In genomic region chr2:152395271-152395920, GRCm38 (mm10) we compare ENCODE assay signal across 8 mouse cellular contexts. TPM values are rescaled to one million over a fixed set of nuclear protein-coding genes. Genes with fewer than 3 reads are reported as not detected.
DNase-seq lines count a peak whose midpoint lies in the region; ATAC-seq and TF ChIP-seq lines count a peak whose summit lies in the region.

No protein-coding gene starts in this region.

- 20% methylated on average over 13 of the region's 13 CpGs for WGBS in limb, embryonic 14.5 days
- 19% methylated on average over 13 of the region's 13 CpGs for WGBS in stomach, embryonic 16.5 days
- 88% methylated on average over 13 of the region's 13 CpGs for WGBS in thymus, adult 2 months

- TF ChIP-seq CTCF in thymus, adult 2 months (IDR thresholded peaks at IDR 0.05; ENCODE audit: borderline replicate concordance, control insufficient read depth, extremely low read depth, insufficient read depth, low read length, poor library complexity), result no peak

- no peaks in the 10 kb centered on the region for H3K27me3 ChIP-seq in limb, embryonic 14.5 days (ENCODE audit: control insufficient read depth, insufficient read depth, low read length)
- no peaks in the 10 kb centered on the region for H3K27me3 ChIP-seq in stomach, embryonic 16.5 days (ENCODE audit: control insufficient read depth, insufficient read depth, low read length)
- H3K27me3 ChIP-seq in thymus, adult 2 months (ENCODE audit: control insufficient read depth, insufficient read depth, low read length), result no peaks in the 10 kb centered on the region; the same call in 1 of the 2 replicates

- no peak for ATAC-seq in limb, embryonic 14.5 days (ENCODE audit: low FRiP score, low read depth)
- ATAC-seq in stomach, embryonic 16.5 days (ENCODE audit: insufficient read depth, low FRiP score), result no peak

- peak overlapping the region; percentile 92 for H3K4me2 ChIP-seq in limb, embryonic 14.5 days (replicated peaks; ENCODE audit: low read depth, low read length, severe bottlenecking)
- H3K4me2 ChIP-seq in stomach, embryonic 16.5 days (ENCODE audit: low read depth, low read length), result peak overlapping the region; percentile 90

- peaks cover 19% of the 10 kb centered on the region for H3K36me3 ChIP-seq in limb, embryonic 14.5 days (ENCODE audit: control insufficient read depth, insufficient read depth, low read length)
- H3K36me3 ChIP-seq in stomach, embryonic 16.5 days (ENCODE audit: control insufficient read depth, insufficient read depth, low read length), result no peaks in the 10 kb centered on the region
- no peaks in the 10 kb centered on the region for H3K36me3 ChIP-seq in thymus, adult 2 months (ENCODE audit: control insufficient read depth, insufficient read depth, low read length)

- peak overlapping the region; percentile 93 for H3K4me3 ChIP-seq in limb, embryonic 14.5 days (replicated peaks; ENCODE audit: low read length)
- peak overlapping the region; percentile 85 for H3K4me3 ChIP-seq in stomach, embryonic 16.5 days (replicated peaks; ENCODE audit: low read length)
- H3K4me3 ChIP-seq in thymus, adult 2 months (ENCODE audit: control insufficient read depth, insufficient read depth, low read length), result no peak overlapping the region

- peak; percentile 44 for DNase-seq in cerebellum, adult 11-12 months
- no peak for DNase-seq in cerebellum, adult 8-10 months
- peak; percentile 16 to 35 for DNase-seq in lung, postnatal 4 days
- DNase-seq in lung, postnatal 10 days, result no peak
- no peak for DNase-seq in limb, embryonic 14.5 days (ENCODE audit: low spot score)
- no peak for DNase-seq in gastrocnemius, postnatal 4 days (ENCODE audit: low spot score in 2 of 2)
- no peak for DNase-seq in thymus, adult 2 months

- TF ChIP-seq POLR2A in limb, embryonic 14.5 days (IDR thresholded peaks at IDR 0.05; ENCODE audit: borderline replicate concordance, extremely low read depth, insufficient read depth, insufficient read length), result no peak
- TF ChIP-seq POLR2A in thymus, adult 2 months (IDR thresholded peaks at IDR 0.05; ENCODE audit: control insufficient read depth, extremely low read depth, insufficient read depth, low read length, poor library complexity), result no peak

- H3K9me3 ChIP-seq in limb, embryonic 14.5 days (ENCODE audit: control insufficient read depth, low read length), result no peaks in the 10 kb centered on the region
- no peaks in the 10 kb centered on the region for H3K9me3 ChIP-seq in stomach, embryonic 16.5 days (replicated peaks; ENCODE audit: control insufficient read depth, low read length)

- H3K27ac ChIP-seq in limb, embryonic 14.5 days (replicated peaks; ENCODE audit: low read depth, low read length), result 0 out of 2 replicates have a peak overlapping the region, but pooled peaks have one; percentile 99
- H3K27ac ChIP-seq in stomach, embryonic 16.5 days (ENCODE audit: low read length), result peak overlapping the region; percentile 99; the same call in 1 of the 2 replicates
- H3K27ac ChIP-seq in thymus, adult 2 months (ENCODE audit: control insufficient read depth, insufficient read depth, low read length), result no peak overlapping the region

- peak overlapping the region; percentile 53 for H3K9ac ChIP-seq in limb, embryonic 14.5 days (ENCODE audit: low read depth, low read length, severe bottlenecking)
- H3K9ac ChIP-seq in stomach, embryonic 16.5 days (ENCODE audit: low read length), result peak overlapping the region; percentile 95

- H3K4me1 ChIP-seq in limb, embryonic 14.5 days (ENCODE audit: control insufficient read depth, insufficient read depth, low read length), result peaks cover 31% of the 10 kb centered on the region
- peaks cover 26% of the 10 kb centered on the region for H3K4me1 ChIP-seq in stomach, embryonic 16.5 days (ENCODE audit: control insufficient read depth, insufficient read depth, low read length)
- peaks cover 17% of the 10 kb centered on the region for H3K4me1 ChIP-seq in thymus, adult 2 months (replicated peaks; ENCODE audit: control insufficient read depth, insufficient read depth, low read length)

RNA-seq across cellular contexts. Expression of gene Sox12, which starts 2.5 kb away (rescaled TPM):
- 48.8 and 60.7 TPM in 2 replicates for polyA plus RNA-seq in limb, embryonic 14.5 days (2012; rRNA removed)
- 13.5 and 17.1 TPM in 2 replicates for polyA plus RNA-seq in limb, embryonic 14.5 days (2014; fragmentation: Nextera tagmentation; extraction: Ambion mirVana)
- 4.5 and 5.2 TPM in 2 replicates for polyA plus RNA-seq in stomach, embryonic 16.5 days (2015; fragmentation: Nextera tagmentation; extraction: Ambion mirVana)
- 10 to 100 TPM; 17.6 TPM for total RNA-seq in gastrocnemius, postnatal 4 days (2021)
- polyA plus RNA-seq in thymus, adult 2 months (2012; rRNA removed), result 3.8 and 4.5 TPM in 2 replicates

RNA-seq across cellular contexts. Expression of gene Nrsn2, which starts 19.0 kb away (rescaled TPM):
- polyA plus RNA-seq in limb, embryonic 14.5 days (2012; rRNA removed), result 3.6 and 4.9 TPM in 2 replicates
- polyA plus RNA-seq in limb, embryonic 14.5 days (2014; fragmentation: Nextera tagmentation; extraction: Ambion mirVana), result 2.5 and 2.7 TPM in 2 replicates
- 1.8 and 2.3 TPM in 2 replicates for polyA plus RNA-seq in stomach, embryonic 16.5 days (2015; fragmentation: Nextera tagmentation; extraction: Ambion mirVana)
- total RNA-seq in gastrocnemius, postnatal 4 days (2021), result under 1 TPM in 1 of 2 experiments, not detected in 1; 0.23 TPM
- polyA plus RNA-seq in thymus, adult 2 months (2012; rRNA removed), result 0.07 TPM in 1 of 2 replicates, not detected in the other

RNA-seq across cellular contexts. Expression of gene Zcchc3, which starts 19.4 kb away (rescaled TPM):
- polyA plus RNA-seq in limb, embryonic 14.5 days (2012; rRNA removed), result 33.5 and 35.6 TPM in 2 replicates
- polyA plus RNA-seq in limb, embryonic 14.5 days (2014; fragmentation: Nextera tagmentation; extraction: Ambion mirVana), result 38.1 and 47.0 TPM in 2 replicates
- 17.1 and 19.9 TPM in 2 replicates for polyA plus RNA-seq in stomach, embryonic 16.5 days (2015; fragmentation: Nextera tagmentation; extraction: Ambion mirVana)
- total RNA-seq in gastrocnemius, postnatal 4 days (2021), result 10 to 100 TPM; 12.3 to 13.6 TPM
- 1.7 and 2.0 TPM in 2 replicates for polyA plus RNA-seq in thymus, adult 2 months (2012; rRNA removed)

RNA-seq across cellular contexts. Expression of gene 6820408C15Rik, which starts 20.0 kb away (rescaled TPM):
- polyA plus RNA-seq in limb, embryonic 14.5 days (2012; rRNA removed), result 0.28 and 0.41 TPM in 2 replicates
- polyA plus RNA-seq in limb, embryonic 14.5 days (2014; fragmentation: Nextera tagmentation; extraction: Ambion mirVana), result 0.18 and 0.30 TPM in 2 replicates
- 0.26 and 0.79 TPM in 2 replicates for polyA plus RNA-seq in stomach, embryonic 16.5 days (2015; fragmentation: Nextera tagmentation; extraction: Ambion mirVana)
- total RNA-seq in gastrocnemius, postnatal 4 days (2021), result under 1 TPM; 0.15 to 0.18 TPM
- polyA plus RNA-seq in thymus, adult 2 months (2012; rRNA removed), result 0.36 and 0.50 TPM in 2 replicates

RNA-seq across cellular contexts. Expression of gene Trib3, which starts 51.6 kb away (rescaled TPM):
- polyA plus RNA-seq in limb, embryonic 14.5 days (2012; rRNA removed), result 0.77 and 0.99 TPM in 2 replicates
- 1.2 and 1.4 TPM in 2 replicates for polyA plus RNA-seq in limb, embryonic 14.5 days (2014; fragmentation: Nextera tagmentation; extraction: Ambion mirVana)
- 2.4 and 2.8 TPM in 2 replicates for polyA plus RNA-seq in stomach, embryonic 16.5 days (2015; fragmentation: Nextera tagmentation; extraction: Ambion mirVana)
- 1 to 10 TPM; 1.4 to 1.7 TPM for total RNA-seq in gastrocnemius, postnatal 4 days (2021)
- polyA plus RNA-seq in thymus, adult 2 months (2012; rRNA removed), result 2.6 and 3.8 TPM in 2 replicates

Comparison
In these comparisons a context has a peak if more than half of its experiments do, and no peak if none do; other contexts are left out.
1. DNase-seq: peak in cerebellum, adult 11-12 months (single experiment) and lung, postnatal 4 days (2 of 2); none in cerebellum, adult 8-10 months (single experiment), lung, postnatal 10 days (single experiment), limb, embryonic 14.5 days (single experiment), gastrocnemius, postnatal 4 days (0 of 2) and thymus, adult 2 months (single experiment).